Mouse (Mus musculus) layer of hippocampus, postnatal 36 days (tissue): Measurements from ENCODE around the gene Acat2. TPM values are rescaled to one million over a fixed set of nuclear protein-coding genes. Genes with fewer than 3 reads are reported as not detected.
"Not testable (repeated sequence)": the region's sequence is repeated elsewhere in the genome, so short reads cannot be mapped to it uniquely, and the experiment has no call there.

Source experiments
- DNase-seq, 2 experiments: peaks; one replicate each; pipeline ENCODE4 v3.0.0; 2022
- total RNA-seq, 2 experiments: library from RNA; stranded (reverse); gene quantifications; 2 replicates each; pipeline ENCODE4 v1.2.3; 2021

Gene Acat2
- 10 to 100 TPM; 46.7 to 47.3 TPM for total RNA-seq

DNA sequence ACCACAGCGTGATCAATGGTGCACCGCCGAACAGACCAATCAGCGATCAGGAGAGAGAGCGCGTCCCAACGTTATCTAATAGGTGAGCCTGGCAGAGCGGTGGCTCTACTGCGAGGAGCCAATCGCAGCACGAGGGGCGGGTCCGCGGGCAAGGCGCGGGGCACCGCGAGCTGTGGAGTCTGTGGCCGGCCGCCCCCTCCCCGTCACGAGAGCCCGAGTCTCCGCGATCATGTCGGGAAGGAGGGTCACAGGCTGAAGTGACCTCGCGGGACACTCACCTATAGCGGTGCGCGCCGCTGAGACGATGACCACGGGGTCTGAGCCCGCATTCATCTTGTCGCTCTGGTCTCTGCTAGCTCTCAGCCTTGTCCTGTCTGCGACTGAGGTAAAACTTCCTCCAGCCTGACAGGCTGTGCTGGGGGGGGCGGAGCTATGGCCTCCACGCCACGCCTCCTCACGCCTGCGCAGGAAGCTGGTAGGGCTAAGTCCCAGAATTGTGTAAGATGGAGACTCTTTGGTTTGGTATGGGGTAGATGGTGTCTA is at the start of gene Acat2:
Gene Acat2, minus strand, starts transcription at position 417 of the 543 bp plus-strand sequence.
- peak; percentile 94 for DNase-seq

DNA sequence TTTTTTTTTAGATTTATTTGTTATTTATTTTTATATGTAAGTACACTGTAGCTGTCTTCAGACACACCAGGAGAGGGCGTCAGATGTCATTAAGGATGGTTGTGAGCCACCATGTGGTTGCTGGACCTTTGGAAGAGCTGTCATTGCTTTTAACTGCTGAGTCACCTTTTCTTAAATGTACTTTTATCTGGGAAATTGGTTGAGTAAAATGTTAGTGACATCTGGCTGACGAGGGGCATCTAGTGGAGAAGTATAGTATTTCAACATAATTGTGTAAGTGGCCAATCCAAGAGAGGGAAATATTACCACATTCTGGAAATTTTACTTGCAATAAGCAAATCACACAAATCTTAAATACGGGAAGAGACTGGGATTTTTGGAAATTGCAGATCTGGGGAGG is 49.3 kb upstream of the Acat2 start:
- no peak for DNase-seq

DNA sequence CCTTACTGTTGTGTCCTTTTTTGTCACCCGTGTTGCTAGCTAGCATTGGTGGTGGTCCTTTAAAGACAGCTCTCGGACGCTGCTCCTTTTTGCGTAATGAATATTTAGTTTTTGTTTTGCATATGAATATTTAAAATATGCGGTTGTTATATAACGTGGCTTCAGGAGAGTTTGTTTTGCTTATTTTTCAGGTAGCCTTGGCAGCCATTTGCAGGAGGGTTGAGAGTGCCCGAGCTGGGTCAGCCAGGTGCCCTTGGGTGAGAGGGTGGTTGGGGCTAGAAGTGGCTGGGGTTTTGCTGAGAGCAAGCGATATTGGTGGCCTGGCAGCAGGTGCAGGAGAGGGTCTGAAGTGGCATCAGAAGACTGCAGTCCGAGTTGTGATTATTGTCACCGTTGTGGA is 48.0 kb upstream of the Acat2 start:
- peak in 1 of 2 experiments; percentile 15 for DNase-seq

DNA sequence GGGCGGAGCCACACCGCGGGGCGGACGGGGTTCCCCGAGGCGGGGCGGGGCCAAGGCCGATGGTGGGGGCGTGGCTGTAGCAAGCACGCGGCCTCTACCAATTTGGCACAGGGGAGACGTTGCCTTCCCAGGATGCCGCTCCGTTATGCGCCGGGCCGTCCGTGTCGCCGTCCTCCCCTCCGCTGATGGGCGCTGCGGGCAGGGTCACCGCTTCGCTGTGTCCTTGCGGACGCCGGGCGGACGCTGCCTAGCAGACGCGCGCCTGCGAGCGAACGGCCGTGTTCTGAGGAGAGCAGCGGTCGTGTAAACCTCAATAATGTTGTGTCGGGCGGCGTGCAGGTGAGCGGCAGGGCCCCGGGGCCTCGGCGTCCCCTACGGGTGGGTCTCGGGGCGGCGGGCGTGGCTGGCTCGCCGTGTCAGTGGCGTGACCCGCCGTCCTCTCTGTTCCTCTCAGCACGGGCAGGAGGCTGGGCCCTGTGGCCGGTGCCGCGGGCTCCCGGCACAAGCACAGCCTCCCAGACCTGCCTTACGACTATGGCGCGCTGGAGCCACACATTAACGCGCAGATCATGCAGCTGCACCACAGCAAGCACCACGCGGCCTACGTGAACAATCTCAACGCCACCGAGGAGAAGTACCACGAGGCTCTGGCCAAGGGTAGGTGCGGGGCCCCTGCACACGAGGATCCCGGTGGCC is 47.3 kb upstream of the Acat2 start:
- DNase-seq = peak; percentile 98 to 99

DNA sequence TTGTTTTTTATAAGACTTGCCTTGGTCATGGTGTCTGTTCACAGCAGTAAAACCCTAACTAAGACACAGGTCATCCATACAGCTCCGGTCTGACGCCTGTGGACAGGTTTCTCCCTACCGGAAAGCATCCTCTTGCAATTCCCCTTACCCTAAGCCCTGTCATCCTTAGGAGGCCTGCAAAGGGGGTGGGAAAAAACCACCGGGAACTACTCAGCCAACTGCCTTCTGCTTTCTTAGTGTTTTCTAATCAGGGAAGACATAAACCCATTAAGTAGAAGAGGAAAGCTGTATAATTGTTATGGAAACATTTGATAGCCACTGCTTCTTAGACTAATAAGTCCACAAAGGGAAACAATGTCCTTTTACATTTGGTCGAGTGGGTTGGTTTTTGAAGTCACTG is 46.4 kb upstream of the Acat2 start:
- no peak for DNase-seq

DNA sequence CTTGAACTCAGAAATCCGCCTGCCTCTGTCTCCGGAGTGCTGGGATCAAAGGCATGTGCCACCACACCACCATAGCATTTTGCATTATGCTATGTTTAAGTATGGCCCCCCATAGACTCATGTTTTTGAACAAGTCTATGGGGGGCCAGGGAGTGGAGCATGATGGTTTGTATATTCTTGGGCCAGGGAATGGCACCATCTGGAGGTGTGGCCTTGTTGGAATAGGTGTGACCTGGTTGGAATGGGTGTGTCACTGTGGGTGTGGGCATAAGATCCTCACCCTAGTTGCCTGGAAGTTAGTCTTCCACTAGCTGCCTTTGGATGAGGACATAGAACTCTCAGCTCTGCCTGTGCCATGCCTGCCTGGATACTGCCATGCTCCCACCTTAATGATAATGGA is 46.0 kb upstream of the Acat2 start, which contains the start of gene Sod2:
Gene Sod2, plus strand, starts transcription at position 301 of the 400 bp plus-strand sequence.
- not testable (repeated sequence) for DNase-seq

DNA sequence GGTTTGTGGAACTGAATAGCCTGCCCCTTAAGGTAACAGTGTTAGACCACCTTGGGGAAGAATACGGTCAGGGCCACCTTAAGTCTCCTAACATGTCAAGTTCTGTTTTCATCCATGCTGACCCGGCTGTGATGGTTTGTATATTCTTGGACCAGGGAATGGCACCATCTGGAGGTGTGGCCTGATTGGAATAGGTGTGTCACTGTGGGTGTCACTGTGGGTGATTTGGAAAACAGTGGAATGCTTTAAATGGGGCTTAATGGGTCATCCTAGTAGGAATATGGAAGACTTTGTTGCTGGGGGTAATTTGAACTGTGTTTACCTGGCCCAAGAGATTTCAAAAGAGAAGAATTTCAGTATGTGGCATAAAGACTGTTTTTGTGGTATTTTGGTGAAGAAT is 43.9 kb upstream of the Acat2 start:
- DNase-seq = not testable (repeated sequence)

DNA sequence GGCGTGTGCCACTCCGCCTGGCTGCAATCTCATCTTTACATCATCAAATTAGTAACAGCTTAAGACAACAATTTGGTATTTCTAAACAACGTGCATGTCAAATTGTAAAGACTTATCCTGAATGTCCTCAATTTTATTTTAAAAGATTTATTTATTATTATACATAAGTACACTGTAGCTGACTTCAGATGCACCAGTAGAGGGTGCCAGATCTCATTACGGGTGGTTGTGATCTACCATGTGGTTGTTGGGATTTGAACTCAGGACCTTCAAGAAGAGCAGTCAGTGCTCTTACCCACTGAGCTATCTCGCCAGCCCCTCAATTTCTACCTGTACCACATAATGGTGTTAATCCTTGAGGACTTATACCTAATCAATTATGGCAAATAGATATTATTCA is 41.7 kb upstream of the Acat2 start:
- DNase-seq = not testable (repeated sequence)

DNA sequence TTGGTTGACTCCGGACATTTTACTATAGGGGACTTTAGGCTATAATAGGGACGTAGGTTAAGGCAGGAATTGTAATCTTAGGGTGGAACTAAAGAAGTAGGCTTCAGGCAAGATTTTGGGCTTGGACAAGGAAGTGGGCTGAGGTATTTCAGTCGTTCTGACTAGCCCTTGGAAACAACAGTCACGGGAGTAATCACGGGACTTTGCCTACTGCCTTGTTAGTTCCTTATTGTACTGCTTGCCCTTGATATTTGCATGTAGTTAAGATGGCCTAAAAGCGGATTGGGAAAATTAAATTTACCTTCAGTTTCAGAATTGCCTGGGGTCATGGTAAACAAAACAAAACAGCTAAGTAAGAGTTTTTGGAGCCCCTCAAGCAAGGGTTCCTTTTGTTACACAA is 38.5 kb upstream of the Acat2 start:
- no peak for DNase-seq

DNA sequence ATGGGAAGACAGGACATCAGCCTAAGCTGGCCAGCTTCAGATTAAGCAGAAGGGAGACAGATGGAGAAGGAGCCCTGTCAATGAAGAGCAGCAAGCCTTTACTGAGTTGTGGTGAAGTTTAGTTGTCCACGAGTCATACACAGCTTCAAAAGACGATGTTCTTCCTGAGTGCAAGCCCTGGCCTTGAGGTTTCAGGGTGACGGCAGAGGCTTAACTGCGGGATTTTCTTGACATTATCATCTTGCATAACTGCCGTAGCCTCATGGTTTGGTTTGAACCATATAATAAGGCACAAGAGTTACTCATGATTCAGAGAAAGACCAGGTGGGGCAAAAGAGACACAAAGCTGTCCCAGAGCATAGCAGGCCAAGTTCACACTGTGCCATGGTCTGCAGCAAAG is 37.3 kb upstream of the Acat2 start:
- DNase-seq = no peak

DNA sequence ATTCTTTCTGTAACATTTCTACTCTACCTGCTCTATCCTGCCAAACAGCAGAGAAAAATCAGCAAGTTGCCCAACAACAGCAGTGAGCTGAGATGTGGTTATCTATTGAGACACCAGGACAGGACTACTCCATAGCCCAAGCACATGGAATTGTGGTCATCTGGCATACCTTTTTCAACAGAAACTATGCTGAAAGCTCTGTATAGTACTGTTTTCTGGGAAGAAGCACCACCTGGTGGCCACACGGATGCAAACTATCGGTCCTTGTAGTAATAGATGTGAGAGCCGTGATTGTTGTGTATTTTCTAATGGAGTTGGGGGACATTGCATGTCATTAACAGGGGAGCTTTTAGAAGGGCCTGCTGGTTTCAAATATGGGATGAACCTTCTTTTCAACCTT is 35.8 kb upstream of the Acat2 start:
- peak; percentile 41 to 43 for DNase-seq

DNA sequence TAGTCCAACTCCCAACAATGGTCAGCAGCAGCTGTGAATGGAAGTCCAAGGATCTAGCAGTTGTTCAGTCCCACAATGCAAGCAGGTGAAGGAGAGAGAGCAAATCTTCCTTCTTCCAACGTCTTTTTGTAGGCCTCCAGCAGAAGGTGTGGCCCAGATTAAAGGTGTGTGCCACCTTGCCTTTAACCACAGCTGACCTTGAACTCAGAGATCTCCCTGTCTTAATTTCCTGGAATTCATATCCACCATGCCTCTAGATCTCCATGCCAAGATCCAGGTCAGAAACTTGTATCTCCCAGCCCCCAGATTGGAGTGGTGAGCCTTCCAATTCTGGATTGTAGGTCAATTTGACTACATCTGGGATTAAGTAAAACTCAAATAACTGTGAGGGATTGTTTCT is 33.5 kb upstream of the Acat2 start, which contains the start of gene Wtap:
Gene Wtap, minus strand, starts transcription at position 101 of the 400 bp plus-strand sequence.
- DNase-seq = no peak

DNA sequence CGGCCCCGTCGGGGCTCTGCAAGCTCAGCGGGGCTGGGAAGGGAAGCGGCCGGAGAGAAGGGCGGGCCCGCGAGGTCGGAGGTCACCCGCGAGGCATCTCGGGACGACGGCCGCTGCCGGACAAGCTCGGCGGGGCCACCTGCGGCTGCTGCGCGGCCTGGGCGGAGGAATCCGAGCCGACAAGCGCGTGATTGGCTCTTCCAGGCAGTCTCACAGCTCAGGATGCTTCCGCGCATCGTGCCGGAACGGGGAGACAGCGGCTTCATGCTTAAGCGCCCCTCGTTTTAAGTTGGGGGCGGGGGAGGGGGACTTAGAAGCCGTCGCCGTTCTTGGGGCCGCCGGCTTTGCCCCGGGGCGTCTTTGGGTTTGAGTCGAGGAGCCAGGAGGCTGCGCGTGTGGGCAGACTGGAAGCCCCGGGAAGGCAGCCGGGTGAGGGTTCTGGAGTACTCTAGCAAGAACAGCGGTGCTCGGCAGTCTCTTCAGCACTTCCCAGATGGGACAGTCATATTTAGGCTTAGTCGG is 32.0 kb upstream of the Acat2 start:
- peak; percentile 90 to 93 for DNase-seq

DNA sequence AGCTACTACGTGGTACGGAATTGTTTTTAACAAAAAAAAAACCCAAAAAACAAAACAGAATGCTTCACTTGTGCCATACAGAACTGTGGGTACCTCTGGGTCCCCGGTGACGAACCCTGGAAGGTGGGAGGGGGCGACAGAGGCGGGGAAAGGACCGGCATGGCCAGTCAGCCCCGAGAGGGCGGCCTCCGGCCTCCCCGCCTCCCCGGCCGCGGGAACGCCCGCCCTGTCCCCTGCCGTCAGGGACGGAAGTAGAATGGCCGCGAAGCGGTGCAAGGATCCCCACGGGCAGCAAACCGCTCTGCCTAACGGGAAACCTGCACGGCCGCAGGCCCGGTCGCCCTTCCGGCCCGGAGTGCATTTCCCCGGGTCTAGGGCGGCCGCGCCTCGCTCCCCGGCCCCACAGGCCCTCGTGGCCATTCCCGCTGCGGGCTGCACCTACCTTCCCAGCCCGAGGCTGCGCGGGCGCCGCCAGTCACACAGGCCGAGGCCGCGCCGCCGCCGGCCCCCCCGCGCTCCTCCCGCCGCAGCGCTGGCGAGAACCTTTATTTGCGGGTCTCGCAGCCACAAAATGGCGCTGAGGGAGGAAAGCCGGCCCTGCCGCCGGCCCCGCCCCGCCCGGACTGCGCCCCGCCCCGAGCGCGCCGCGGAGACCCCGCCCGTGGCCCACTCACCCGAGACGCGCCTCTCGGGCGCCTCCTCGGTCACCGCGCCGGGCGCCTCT is 31.2 kb upstream of the Acat2 start:
- DNase-seq = peak; percentile 88 to 90

DNA sequence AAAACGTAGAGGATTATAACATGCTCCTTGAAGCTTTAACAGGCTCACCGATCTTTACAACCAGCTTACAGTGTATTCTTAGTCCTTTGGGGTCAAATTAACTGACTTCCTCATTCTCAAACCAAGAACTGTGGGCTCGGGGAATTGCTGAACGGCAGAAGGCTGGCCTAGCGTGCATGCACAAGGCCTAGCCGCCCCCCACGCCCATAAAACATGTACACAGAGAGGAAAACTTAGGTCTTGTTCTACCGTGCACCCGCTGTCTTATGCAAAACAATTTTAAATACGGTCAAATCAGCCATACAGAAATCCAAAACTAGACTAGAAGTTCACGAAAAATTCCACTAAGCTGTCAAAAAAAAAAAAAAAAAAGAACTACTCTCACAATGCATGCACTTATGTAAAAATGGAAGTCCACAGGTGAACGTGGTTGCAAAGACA is 30.7 kb upstream of the Acat2 start:
- DNase-seq = no peak

DNA sequence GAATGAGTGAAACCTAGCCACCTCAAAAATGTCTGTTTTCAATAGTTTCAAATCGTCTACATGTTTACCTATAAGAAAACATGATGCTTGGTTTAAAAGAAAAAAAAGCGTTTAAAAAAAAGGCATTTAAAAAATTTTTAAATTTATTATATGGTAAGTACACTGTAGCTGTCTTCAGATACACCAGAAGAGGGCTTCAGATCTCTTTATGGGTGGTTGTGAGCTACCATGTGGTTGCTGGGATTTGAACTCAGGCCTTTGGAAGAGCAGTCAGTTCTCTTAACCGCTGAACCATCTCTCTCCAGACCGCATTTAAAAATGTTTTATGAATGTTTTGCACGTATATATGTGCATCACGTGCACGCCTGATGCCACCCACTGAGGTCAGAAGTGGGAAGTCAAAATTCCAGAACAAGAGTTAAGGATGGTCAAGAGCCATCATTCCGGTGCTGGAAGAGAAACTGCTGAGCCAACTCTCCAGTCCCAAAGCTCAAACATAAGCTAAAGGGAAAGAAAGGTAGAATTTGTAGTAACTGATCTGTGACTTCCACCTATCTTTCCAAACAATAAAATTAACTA is 30.1 kb upstream of the Acat2 start:
- DNase-seq = no peak

DNA sequence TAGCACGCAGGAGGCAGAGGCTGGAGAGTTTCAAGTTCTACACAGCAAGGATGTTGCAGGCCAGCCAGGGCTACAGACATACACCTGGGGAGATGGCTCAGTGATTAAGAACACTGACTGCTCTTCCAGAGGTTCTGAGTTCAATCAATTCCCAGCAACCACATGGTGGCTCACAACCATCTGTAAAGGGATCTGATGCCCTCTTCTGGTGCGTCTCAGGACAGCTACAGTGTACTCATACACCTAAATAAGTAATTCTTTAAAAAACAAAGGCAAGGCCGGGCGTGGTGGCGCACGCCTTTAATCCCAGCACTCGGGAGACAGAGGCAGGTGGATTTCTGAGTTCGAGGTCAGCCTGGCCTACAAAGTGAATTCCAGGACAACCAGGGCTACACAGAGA is 27.5 kb upstream of the Acat2 start:
- DNase-seq = not testable (repeated sequence)

DNA sequence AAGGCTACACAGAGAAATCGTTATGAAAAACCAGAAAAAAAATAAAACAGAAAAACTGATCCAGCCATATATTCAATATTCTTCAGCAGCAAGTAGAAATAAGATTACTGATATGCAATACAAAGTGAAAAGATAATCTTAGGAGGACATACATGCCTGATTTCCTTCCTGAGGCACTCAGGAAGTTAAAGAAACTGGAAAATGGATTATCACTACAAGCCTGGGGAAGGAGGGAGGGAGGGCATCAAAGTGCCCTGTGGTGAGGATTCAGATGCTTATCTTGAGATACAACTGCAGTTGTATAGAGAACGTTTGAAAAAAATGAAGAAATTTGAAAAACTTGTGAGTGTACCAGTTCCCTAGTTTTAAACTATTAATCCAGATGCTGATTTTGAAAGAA is 23.4 kb upstream of the Acat2 start:
- DNase-seq = no peak

DNA sequence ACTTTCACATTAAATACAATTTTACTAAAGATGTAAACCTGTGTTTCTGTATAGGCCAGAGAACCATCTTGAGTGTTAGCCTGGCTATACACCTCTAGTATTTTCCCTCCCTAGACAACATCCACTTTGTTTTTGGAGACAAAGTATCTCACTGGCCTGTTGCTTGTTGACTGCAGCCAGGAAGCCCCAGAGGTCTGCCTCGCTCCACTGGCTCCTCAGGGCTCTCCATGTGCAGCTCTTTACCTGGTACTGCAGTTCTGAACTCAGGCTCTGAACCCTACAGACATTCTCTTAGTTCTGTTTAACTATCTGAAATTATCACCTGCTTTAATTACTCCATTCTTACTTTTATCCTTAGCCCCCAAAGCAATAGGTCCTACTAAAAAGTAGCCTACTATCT is 18.0 kb upstream of the Acat2 start:
- DNase-seq = no peak

DNA sequence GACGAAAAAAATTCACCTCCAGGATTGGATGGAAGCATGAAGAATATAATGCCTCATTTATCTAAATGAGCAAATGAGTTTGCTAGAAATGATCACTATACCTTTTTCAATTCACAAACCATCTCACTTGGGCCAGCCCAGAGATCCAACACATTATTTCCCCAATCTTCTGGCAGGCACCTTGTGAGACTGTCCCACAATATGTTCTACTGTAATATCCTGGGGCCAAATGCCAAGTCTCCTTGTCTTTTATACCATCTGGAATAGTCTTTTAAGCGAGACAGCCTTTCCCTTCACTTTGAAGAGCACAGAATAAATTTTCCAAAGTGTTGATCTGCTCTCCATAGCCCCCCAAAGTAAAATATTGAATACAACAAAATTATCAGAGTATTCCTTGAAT is 13.3 kb upstream of the Acat2 start:
- no peak for DNase-seq

DNA sequence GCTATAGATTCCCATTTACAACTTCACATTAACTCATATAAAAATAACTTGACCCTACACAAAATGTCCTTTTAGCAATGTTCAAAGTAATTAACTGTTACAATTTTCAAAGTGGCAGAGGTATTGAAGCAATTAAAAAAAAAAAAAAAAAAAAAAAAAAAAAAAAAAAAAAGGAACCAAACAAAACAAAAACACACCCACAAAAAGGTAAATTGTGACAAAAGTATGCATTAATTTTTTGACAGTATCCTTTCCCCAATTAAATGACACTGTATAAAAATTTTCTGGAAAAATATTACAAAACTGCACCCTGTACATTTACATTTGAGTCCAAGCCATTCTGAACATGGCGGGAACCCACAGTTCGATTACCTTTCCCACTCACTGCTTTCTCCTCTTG is 6.6 kb upstream of the Acat2 start:
- DNase-seq = no peak

DNA sequence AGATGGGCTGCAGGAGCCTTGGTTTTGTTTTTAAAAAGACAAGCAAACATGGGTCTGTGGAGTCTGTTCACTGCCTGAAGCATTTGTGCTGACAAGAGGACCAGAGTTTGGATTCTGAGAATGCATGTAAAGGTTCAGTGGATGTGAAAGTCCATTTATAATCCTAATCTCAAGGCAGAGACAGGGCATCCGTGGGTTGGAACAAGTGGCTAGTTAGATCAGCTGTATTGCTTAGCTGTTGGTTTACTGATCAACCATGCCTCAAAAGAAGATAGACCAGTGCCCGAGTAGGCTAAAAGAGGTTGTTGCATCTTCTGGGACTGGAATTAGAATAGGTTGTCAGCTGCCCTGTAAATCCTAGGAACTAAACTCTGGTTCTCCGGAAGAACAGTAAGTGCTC is 2.9 kb upstream of the Acat2 start:
- no peak for DNase-seq

DNA sequence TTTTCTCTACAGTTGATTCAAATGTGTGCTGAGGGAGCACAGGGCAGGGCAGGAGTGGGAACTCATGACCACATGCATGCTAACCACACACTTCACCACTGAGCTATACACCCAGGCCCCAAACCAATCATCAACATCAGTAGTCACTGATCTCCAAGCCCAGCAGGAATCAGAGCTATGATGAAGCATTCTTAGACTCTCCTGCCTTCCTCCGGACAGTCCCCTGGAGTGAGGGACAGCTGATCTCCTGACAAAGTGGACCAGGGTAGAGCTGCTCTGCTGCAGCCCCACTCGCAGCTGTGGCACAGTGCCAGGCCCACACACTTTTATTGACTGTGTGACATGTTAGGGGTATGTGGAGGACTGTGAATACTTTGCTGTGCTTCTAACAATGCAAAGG is 1.2 kb downstream of the Acat2 start:
- DNase-seq = not testable (repeated sequence)
